Mouse (Mus musculus) ES-CJ7 (cell line): ENCODE measurements around the gene 4930451I11Rik.

Source experiments
- DNase-seq: peaks from one replicate; pipeline ENCODE4 v3.0.0; 2011; ENCODE audit warnings: low read depth, low spot score

Gene 4930451I11Rik

DNA sequence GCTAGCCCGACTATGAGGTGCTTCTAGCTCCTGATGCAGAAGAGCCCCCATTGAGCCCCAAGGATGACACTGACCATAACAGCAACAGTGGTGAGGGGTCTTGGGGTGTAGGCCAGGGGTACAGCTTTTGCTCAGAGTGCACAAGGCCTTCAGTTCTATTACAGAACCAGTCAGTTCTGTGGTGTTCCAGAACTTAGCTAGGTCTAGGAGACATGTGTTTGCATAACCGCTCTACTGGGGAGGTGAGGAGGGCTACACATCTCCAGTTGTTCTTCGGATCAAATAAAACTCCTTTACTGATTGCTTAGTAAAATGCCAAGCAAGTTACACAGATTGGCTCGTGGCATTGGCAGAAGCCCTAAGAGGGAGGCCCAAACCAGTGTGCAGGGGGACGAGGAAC lies at the start of gene 4930451I11Rik:
Gene 4930451I11Rik (minus strand): TSS at position 101 of the 400 bp plus-strand sequence.
- no peak for DNase-seq

DNA sequence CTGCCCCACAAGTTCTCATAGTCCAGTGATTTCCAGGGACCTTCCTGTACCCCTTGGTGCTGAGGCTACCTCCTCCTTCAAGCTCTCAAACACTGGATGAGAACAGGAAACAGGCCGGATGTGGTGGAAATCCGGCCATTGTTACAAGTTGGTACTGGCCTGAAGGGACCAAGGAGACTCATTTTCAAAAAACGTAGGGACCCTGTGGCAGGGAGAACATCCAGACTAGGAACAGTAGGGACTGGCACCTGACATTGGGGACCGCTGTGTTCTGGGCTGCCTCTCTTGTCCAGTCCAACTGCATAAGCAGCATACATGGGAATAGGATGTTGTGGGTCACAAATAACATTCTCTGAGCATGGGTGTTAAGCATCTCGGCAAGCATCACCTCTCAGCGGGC lies 49.6 kb upstream of the 4930451I11Rik start:
- no peak for DNase-seq

DNA sequence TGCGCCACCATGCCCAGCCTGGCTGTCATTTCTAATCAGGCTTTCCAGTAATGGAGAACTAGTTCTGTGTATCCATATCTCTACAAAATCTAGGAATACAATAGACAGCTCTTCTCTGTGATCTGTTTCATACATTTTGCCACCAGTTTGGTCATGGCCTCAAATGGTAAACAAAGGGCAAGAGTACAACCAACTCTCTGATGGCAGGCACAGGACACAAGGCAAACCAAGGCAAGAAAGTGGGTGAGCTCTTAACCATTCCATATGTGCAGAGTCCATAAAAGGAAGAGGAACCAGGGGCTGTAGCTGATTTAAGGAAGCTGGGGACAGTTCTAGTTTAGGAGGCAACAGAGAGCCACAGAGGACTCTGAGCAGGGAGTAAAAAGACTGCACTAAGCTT lies 45.8 kb upstream of the 4930451I11Rik start:
- no peak for DNase-seq

DNA sequence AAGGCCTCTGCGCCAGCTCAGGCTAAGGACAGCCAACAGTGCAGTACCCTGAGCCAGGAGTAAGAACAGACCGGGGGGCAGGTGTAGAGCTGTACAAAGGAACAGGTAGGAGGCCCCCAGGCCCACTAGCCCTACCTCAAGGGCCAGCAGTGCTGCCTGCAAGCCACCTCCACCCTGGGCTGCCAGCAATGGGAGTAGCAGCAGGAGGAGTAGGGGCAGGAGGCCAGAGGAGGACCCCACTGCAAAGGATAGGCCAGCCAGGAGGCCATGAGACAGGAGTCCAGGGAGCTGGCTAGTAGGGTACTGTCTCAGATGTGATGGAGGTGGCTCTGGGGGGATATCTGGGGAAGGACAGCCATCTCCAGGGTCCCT lies 39.1 kb upstream of the 4930451I11Rik start:
- DNase-seq = no peak

DNA sequence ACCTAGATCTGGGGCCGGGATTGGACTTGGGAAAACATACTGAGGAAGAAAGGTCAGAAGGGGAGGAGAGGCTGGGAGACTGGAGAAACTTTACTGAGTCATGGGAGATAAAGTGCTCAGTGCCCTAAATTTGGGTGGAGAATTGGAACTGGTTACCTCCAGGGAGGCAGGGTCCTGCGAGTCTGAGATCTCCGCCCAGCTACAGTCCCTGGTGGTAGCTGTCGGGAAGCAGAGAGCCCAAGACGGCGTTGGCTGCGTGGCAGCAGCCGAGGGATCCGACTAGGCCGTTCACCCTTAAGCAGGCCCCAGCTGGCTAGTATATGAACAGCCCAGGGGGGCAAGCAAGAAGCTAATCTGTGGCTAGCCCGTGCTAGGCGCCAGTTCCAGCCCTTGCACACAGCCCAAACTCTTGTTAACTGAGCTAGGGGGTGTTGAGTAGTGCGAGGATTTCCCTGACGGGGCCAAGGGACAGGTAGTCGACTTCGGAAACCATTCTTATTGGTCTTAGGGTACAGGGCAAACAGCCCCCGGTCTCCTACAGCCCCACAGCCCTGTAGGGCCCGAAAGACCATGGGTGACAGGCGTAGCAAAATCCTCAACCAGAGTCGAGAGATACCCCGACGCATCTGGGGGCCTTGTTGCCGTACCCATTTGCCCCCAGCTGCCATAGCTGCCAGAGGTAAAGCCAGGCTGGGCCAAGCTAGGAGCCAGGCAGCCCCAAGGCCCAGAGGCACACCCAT lies 38.5 kb upstream of the 4930451I11Rik start:
- DNase-seq = no peak

DNA sequence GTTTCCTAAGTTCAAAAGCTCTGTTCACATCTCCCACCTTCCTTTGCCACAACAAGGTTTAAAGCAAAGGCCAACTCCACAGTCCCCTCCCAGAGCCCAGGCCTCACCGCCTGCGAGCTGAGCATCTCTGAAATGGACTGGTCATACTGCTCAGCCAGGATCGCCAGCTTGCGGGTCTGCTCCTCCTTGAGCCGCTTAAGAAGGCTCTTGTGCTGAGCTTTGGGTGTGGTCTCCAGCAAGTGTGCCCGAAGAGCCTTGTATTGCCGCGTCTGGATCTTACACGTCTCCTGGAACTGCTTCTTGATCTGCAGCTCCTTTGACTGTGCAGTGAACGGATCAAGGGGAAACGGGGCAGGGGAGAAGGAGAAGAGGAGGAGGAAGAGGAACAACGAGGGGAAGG lies 36.6 kb upstream of the 4930451I11Rik start:
- no peak for DNase-seq

DNA sequence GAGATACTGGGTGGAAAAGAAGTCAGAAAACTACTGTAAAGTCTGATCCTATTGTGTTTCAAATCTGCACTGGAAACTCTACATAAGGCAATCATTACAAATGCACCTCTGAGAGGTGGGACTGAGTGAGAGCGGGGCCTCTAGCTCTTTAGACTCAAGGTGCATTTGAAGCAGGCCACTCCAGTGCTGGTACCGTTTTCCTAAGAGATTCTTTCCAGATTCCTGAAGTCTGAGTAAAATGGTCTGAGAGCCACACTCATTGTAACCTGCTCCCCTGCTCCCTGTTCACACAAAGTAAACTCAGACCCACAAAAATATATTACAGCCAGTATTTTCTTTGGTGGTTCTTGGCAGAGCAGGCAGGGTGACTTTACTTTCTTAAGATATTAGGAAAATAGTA lies 36.1 kb upstream of the 4930451I11Rik start:
- DNase-seq = no peak

DNA sequence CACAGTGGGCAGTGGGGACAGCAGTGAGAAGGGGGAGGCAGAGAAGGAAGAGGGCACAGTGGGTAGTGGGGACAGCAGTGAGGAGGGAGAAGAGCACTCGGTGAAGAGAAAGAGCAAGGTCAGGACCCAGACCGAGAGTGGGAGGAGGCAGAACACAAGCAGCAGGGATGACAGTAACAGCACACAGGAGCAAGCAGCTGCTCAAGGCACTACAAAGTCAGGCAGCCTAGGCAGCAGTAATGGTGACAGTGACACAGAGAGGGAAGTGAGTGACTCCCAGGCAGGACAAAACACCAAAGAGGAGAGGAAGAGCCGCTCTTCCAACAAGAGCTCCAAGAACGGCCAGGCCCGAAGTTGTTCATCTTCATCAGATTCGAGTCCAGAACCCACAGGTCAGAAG lies 32.4 kb upstream of the 4930451I11Rik start:
- no peak for DNase-seq

DNA sequence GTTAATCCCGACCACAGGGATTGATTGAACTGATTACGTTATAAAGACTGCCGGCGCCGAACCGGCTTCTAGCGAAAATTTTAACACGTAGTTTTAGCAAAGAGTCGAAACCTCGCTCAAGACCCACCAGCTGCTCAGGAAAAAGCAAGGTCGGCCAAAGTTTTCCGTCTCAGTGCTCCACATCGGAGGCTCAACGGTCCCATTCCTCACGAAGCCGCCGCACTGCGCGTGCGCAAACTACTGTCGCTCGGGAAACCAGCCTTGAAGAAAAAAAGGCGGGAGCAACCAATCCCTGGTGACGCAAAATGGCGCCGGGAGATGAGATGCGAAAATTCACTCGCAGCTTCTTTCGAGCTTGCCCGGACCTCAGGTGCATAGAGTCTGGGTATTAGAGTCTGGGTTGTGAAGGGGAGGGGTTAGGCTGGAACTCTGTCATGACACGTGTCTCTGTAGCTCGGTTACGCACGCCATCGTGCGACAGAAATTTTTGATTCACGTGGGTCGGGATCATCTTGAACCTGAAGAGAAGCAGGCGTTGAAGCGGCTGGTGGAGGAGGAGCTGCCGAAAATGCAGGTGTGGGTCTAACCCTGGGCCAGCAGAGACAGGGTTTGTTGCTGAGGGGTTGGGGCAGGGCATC lies 30.8 kb upstream of the 4930451I11Rik start, which contains the start of gene Ino80e:
Gene Ino80e (minus strand): TSS at position 231 of the 638 bp plus-strand sequence.
- peak; percentile 95 for DNase-seq

DNA sequence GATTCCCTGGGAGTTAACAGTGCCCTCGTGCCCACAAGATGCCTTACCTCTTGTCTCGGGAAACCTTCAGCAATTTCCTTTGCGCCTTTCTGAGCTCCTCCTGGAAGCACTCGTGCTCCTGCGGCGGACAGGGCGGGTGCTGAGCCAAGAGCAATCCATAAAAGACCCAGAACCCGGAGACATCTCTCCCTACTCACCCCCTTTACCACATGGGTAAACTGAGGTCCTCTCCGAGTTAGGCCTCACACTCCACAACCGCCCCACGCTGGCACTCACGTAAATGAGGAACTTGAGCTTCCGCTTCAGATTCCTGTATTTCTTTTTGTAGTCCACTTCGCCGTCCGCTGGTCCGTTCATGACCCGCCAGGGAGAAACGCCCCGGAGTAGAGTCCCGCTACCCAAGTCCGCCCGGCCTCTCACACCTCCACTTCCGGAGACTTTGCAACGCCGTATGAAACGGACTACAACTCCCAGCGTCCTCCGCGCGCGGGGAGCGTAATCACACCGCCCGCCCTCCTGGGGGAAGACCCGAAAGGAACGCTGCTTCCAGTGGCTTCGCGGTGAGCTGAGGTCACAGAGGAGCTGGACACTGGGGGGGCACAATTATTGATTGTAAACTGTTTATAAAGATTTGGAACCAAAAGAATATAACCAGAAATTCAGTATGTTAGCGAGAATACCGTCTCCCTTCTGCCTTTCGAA lies 30.1 kb upstream of the 4930451I11Rik start, which contains the start of gene Hirip3:
Gene Hirip3 (plus strand): TSS at position 544 of the 702 bp plus-strand sequence.
- DNase-seq = peak; percentile 95

DNA sequence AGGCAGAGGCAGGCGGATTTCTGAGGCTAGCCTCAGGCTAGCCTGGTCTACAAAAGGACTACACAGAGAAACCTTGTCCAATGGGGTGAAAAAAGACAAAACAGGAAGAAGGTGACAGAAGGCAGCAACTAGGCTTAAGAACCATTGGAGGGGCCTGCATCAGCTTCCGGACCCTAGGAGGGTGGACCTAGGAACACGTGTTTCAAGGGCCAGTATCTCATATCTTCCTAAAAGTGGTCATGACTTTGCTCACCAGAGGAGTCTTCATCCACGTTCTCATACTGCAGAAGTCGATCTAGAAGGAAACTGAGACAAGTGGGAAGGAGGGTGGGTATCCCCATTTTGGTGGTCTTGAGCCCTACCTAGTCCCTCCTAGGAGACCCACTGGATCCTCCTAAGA lies 29.5 kb upstream of the 4930451I11Rik start:
- no peak for DNase-seq

DNA sequence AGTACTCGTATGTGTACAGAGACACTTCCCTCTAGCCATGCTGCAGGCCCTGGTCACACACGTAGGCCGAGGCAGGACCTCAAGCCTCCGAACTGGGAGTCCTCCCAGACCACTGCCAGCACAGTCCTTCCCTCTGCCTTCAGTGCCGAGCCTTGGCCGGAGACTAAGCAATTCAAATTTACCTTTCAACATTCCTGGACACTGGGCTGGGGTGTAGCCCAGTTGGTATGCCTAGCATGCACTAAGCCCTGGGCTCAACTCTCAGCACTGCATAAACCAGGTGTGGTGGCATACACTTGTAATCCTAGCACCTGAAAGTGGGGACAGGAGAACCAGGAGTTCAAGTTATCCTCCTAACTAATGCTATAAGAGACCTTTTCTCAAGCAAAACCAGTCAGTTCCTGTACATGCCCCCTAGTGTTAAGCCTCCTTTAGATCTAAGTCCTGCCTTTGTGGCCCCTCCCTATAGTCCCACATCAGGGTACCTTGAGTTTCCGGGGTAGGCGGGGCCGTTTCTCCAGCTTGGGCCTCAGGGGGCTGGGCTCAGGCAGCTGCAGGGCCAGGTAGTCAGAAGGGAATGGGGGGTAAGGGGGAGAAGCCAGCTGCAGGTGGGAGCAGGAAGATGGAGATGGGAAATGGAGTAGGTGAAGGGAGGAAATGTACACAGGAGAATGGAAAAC lies 25.4 kb upstream of the 4930451I11Rik start:
- peak; percentile 88 for DNase-seq

DNA sequence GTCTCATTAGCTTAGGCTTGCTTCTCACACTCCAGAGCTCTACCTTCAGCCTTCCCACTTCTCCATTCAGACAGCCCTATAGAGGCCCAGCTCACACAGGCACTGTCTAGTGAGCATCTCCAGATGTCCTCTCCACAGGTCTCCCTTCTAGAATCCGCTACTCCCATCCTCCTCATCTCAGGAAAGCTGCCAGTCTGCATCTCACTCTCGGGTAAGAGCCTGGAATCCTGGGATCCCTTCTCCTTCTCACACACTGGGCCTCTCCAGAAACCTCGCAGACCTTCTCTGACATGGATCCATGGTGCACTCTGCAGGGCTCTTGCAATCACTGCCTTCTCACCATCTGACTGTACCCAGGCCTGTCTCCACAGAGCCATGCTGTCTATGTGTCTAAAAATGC lies 24.2 kb upstream of the 4930451I11Rik start:
- DNase-seq = no peak

DNA sequence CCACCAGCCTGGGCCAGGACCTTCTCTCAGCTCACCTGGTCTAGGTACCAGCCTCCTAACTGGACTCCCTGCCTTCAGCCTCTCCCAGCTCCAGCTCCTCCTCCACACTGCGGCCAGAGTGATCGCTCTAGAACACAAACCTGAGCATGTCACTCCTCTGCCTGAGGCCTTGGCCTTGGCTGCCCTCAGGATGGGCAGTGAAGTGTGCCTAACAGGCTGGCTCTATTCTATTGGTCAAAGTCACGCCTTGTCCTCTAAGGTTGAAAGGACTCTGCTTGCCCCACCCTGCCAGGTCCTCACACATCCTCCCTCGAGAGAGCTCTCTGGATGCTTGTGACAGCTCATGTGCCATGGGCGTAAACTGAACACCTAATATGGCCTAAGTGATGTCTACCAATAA lies 22.0 kb upstream of the 4930451I11Rik start:
- peak; percentile 4 for DNase-seq

DNA sequence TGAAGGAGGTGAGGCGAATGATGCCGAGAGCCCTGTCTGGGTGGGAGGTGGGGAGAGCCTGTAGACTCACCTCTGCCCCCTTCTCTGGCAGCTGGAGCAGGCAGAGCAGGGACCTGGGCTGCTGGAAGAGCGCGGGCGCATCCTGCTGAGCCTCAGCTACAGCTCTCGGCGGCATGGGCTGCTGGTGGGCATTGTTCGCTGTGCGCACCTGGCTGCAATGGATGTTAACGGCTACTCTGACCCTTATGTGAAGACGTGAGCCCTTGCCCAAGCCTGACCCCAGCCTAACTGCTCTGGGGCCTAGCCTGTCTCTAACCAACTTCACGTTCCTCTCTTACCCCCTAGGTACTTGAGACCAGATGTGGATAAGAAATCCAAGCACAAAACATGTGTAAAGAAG lies 19.8 kb upstream of the 4930451I11Rik start:
- DNase-seq = no peak

DNA sequence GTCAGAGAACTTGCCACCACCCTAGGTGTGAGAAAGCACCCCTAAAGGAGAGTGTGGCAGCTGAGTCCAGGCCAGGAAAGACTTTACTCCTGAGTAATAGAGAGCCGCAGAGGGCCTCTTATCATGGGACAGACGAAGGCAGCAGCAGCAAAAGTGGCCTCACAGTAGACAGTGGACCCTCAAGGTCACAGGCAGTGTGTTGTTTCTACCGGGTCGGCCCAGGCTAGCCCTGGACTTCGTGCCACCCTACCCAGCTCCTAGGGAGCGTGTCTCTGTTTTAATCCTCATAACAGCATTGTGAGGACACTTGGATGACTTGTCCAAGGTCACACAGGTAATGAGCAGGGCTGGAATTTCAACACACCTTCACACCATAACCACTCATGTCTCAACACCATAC lies 18.7 kb upstream of the 4930451I11Rik start:
- DNase-seq = no peak

DNA sequence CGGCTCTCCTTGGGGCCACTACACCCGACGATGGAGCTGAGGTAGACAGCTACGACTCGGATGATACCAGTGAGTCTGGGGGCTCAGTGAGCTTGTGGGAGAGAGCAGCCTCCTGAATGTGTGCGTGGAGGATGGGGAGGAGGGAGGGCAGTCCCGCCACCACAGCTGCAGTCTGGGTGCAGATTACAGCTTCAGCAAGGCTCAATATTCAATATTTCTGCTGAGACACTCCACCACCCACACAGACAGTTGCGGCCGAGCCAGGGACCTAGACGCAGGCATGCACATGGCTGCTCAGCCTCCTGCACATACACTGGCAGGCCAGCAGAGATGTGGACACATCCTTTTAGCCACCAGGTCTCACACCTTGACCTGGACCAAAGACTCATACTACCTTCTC lies 17.4 kb upstream of the 4930451I11Rik start:
- no peak for DNase-seq

DNA sequence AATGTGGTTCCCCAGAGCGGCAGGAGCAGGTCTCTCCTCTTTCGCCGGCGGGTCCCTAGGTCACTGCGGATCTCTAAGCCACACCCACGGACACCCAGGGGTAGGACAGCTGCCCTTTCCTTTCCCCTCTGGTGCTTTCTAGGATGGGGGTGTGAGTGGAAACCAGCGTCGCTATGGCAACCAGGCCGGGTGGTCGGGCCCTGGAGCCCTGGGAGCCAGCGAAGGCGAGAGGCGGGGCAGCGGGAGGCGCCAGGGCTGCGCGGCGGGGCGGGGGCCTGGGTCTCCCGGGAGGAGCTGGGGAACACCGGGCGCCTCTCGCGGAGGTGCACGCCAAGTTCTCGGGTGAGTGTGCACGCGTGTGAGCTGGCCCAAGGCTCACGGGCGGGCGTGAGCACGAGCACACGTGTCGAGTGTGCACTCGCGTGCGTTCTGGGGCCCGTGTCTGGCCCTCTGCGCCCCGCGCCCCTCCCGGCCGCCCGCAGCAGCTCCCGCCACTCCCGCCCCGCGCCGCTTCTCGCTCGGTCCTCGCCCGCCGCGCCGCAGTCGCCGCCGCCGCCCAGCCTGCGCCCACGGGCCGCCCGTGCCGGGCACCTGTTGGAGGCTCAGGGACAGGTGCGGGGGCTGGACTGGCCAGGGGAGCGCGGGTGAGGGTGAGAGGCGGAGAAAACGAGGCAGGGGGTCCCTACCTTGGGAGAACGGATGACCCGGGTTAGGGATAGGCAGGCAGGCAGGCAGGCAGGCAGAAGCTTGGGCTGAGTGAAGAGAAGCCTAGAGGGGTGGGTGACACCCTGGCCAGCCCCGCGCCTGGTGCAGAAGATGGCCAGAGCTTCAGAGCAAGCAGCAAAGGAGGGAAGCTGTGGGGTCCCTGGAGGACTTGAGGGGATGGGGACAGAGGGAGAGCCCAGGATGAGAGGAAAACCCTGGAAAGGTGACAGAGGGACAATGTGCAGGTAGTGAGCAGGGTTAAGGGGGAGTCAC lies 16.3 kb upstream of the 4930451I11Rik start:
- DNase-seq = peak; percentile 50

DNA sequence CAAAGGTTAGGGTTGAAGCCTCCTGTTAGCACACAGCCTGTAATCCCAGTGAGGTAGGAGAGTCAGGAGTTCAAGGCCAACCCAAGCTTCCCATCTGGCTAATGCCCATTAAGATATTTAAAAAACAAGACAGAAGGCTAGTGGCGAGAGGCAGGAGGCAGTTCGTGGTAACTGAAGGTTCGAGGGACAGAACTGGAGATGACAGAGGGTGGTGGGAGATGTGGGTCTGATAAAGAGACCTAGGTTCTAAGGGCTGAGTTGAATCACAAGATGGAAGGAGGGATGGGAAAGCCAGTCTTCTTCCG lies 15.6 kb upstream of the 4930451I11Rik start, which contains the start of gene Doc2a:
Gene Doc2a (plus strand): TSS at position 301 of the 305 bp plus-strand sequence.
- DNase-seq = no peak

DNA sequence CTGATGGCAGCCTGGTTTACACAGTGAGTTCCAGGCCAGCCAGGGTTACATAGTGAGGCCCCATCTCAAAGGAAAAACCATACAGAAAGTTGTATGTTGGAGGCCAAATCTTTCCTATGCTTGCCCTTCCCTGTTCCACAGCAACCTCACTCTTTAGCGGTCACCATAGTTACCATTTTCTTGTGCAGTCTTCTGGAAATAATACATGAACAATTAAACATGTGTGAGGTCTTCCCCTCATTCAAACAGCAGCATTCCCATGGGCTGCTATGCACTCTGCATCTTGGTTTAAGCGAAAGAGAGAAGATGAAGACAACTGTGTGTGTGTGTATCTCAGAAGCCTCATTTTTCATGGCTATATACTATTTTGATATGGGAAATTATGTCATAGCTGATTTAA lies 14.1 kb upstream of the 4930451I11Rik start:
- no peak for DNase-seq

DNA sequence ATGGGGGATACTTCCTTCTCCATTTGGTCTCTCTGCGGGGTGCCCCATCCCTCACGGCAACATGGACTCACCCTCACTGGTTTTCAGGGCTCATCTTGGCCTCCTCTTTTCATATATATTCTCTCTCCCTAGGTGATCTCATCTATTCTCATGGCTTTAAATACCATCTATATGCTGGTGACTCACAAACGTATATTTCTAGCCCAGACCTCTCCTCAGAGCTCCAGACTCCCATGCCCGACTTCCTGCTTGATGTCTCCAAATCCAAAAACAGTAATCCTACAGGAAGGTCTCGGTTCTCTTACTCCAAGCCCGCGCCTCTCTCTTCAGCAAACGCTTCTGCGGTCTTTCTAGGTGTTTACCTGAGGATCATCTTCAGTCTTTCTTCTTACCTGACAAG lies 11.8 kb upstream of the 4930451I11Rik start:
- DNase-seq = no peak
